Mouse (Mus musculus) forebrain, postnatal 0 days (tissue): Measurements from ENCODE around the gene Pex1. TPM values are rescaled to one million over a fixed set of nuclear protein-coding genes. Genes with fewer than 3 reads are reported as not detected.

Experiments
- ATAC-seq: fragments of 200-750 bp; cut with Nextera tagmentation; 2 replicates; pipeline ENCODE4 v1.8.0; 2017; ENCODE audit warnings: mild to moderate bottlenecking, moderate library complexity
- DNase-seq: peaks from one replicate; pipeline ENCODE4 v3.0.0-alpha.2; 2015
- H3K27ac ChIP-seq: fragments of 300-500 bp; sonication (generic); 2 replicates; pipeline ENCODE4 v1.5.1; 2014; ENCODE audit warnings: low read depth, mild to moderate bottlenecking, antibody characterized with exemption, low read length, moderate library complexity, mixed read lengths
- H3K27me3 ChIP-seq: fragments of 300-500 bp; sonication (generic); 2 replicates; pipeline ENCODE4 v1.6.1; 2014; ENCODE audit warnings: mild to moderate bottlenecking, low read length, mixed read lengths; ENCODE audit not compliant: insufficient read depth
- H3K36me3 ChIP-seq: fragments of 300-500 bp; sonication (generic); 2 replicates; pipeline ENCODE4 v1.6.1; 2014; ENCODE audit warnings: mild to moderate bottlenecking, moderate library complexity; ENCODE audit not compliant: insufficient read depth
- H3K4me1 ChIP-seq: fragments of 300-500 bp; sonication (generic); 2 replicates; pipeline ENCODE4 v1.6.1; 2014; ENCODE audit warnings: antibody characterized with exemption; ENCODE audit not compliant: insufficient read depth
- H3K4me2 ChIP-seq: fragments of 300-500 bp; sonication (generic); 2 replicates; pipeline ENCODE4 v1.6.1; 2014; ENCODE audit warnings: low read depth, mild to moderate bottlenecking, moderate library complexity
- H3K4me3 ChIP-seq: fragments of 300-500 bp; sonication (generic); 2 replicates; pipeline ENCODE4 v1.5.1; 2014; ENCODE audit warnings: low read depth, low read length, mixed read lengths
- H3K9ac ChIP-seq: fragments of 300-500 bp; sonication (generic); 2 replicates; pipeline ENCODE4 v1.6.1; 2014; ENCODE audit warnings: mild to moderate bottlenecking
- H3K9me3 ChIP-seq: fragments of 300-500 bp; sonication (generic); 2 replicates; pipeline ENCODE4 v1.6.1; 2016; ENCODE audit warnings: low read length
- CTCF ChIP-seq: sonication (generic); IDR thresholded peaks from 2 replicates; pipeline ENCODE4 v1.5.1; 2016; ENCODE audit warnings: antibody characterized with exemption, control low read depth, low read depth
- WGBS: fragments of 180-500 bp; shearing (Covaris S2); extraction: QIAGEN DNeasy Blood & Tissue Kit; methylation state at CpG from one replicate; pipeline ENCODE4 v1.1.7; 2014; 5-methylcytosine and 5-hydroxymethylcytosine counted together
- polyA plus RNA-seq: library from polyadenylated mRNA; unstranded; fragments of >200 nt; fragmentation: Nextera tagmentation; extraction: Ambion mirVana; gene quantifications from 2 replicates; pipeline ENCODE4 v1.2.1, GENCODE M21; 2015
- total RNA-seq: library from RNA; depleted of rRNA; stranded (reverse); fragments of >200 nt; gene quantifications from 2 replicates; pipeline ENCODE4 v1.2.3, GENCODE M21; 2014

The Pex1 gene
- total and polyA plus RNA-seq, 2 experiments from 2014 or later = 16.6 to 16.7 TPM

- H3K27me3 ChIP-seq = no peaks in the 10 kb centered on the region
- DNase-seq (peak; percentile 1), ATAC-seq (no peak)
- no peak overlapping the region for H3K4me2 ChIP-seq
- H3K9ac ChIP-seq = no peak overlapping the region
- H3K27ac ChIP-seq = no peak overlapping the region
- no peaks in the 10 kb centered on the region for H3K9me3 ChIP-seq
- no peak overlapping the region for H3K4me3 ChIP-seq
- no peaks in the 10 kb centered on the region for H3K4me1 ChIP-seq
- peaks cover 45% of the 10 kb centered on the region for H3K36me3 ChIP-seq
- 72% methylated on average over 4 of the region's 4 CpGs for WGBS
- TF ChIP-seq CTCF = peak; percentile 47
Observed at GRCm38 (mm10) chr5:3633951-3634350, 38.1 kb downstream of the Pex1 start.

- Histone ChIP-seq H3K4me2 (no peak overlapping the region), H3K4me3 (no peak overlapping the region), H3K27ac (no peak overlapping the region), H3K36me3 (peaks cover 37% of the 10 kb centered on the region), H3K9me3 (no peaks in the 10 kb centered on the region), H3K4me1 (no peaks in the 10 kb centered on the region), H3K27me3 (no peaks in the 10 kb centered on the region), H3K9ac (no peak overlapping the region)
- DNase-seq (no peak), ATAC-seq (no peak)
- 87% methylated on average over 8 of the region's 8 CpGs for WGBS
- TF ChIP-seq CTCF = no peak
Observed at GRCm38 (mm10) chr5:3635286-3635685, 39.4 kb downstream of the Pex1 start.

GRCm38 (mm10) chr5:3644621-3645020 lies 48.8 kb downstream of the Pex1 start:
- H3K9me3 ChIP-seq = no peaks in the 10 kb centered on the region
- no peak overlapping the region for H3K4me3 ChIP-seq
- DNase-seq = no peak
- H3K4me1 ChIP-seq = no peaks in the 10 kb centered on the region
- H3K36me3 ChIP-seq = peaks cover 16% of the 10 kb centered on the region
- no peaks in the 10 kb centered on the region for H3K27me3 ChIP-seq
- no peak for TF ChIP-seq CTCF
- no peak for ATAC-seq
- no peak overlapping the region for H3K4me2 ChIP-seq
- H3K27ac ChIP-seq = no peak overlapping the region
- WGBS = 96% methylated on average over 6 of the region's 6 CpGs
- no peak overlapping the region for H3K9ac ChIP-seq

GRCm38 (mm10) chr5:3645326-3645725 lies 49.5 kb downstream of the Pex1 start:
- Histone ChIP-seq H3K4me1 (no peaks in the 10 kb centered on the region), H3K36me3 (peaks cover 16% of the 10 kb centered on the region), H3K9me3 (no peaks in the 10 kb centered on the region), H3K4me3 (no peak overlapping the region), H3K4me2 (no peak overlapping the region), H3K9ac (no peak overlapping the region), H3K27me3 (no peaks in the 10 kb centered on the region), H3K27ac (no peak overlapping the region)
- TF ChIP-seq CTCF = no peak
- ATAC-seq (no peak), DNase-seq (no peak)
- WGBS = 84% methylated on average over 6 of the region's 6 CpGs

- ATAC-seq (no peak), DNase-seq (no peak)
- H3K27ac ChIP-seq = no peak overlapping the region
- H3K4me2 ChIP-seq = peak overlapping the region; percentile 66
- 0 out of 2 replicates have a peak overlapping the region, but pooled peaks have one; percentile 86 for H3K9ac ChIP-seq
- H3K27me3 ChIP-seq = no peaks in the 10 kb centered on the region
- peak overlapping the region; percentile 82 for H3K4me3 ChIP-seq
- H3K4me1 ChIP-seq = no peaks in the 10 kb centered on the region
- WGBS = 22% methylated on average over 6 of the region's 6 CpGs
- no peaks in the 10 kb centered on the region for H3K9me3 ChIP-seq
- H3K36me3 ChIP-seq = peaks cover 8% of the 10 kb centered on the region
- no peak for TF ChIP-seq CTCF
Observed at GRCm38 (mm10) chr5:3646539-3646938, 50.7 kb downstream of the Pex1 start.

- Histone ChIP-seq H3K27me3 (no peaks in the 10 kb centered on the region), H3K36me3 (peaks cover 5% of the 10 kb centered on the region), H3K27ac (peak overlapping the region; percentile 88), H3K4me3 (peak overlapping the region; percentile 82), H3K9ac (peak overlapping the region; percentile 86), H3K4me1 (no peaks in the 10 kb centered on the region), H3K9me3 (no peaks in the 10 kb centered on the region), H3K4me2 (peak overlapping the region; percentile 66)
- DNase-seq (peak; percentile 76), ATAC-seq (peak; percentile 78)
- peak; percentile 70 for TF ChIP-seq CTCF
- WGBS = 3% methylated on average over 58 of the region's 60 CpGs
Observed at GRCm38 (mm10) chr5:3646991-3647707, 51.3 kb downstream of the Pex1 start.

GRCm38 (mm10) chr5:3647708-3648121 lies 51.8 kb downstream of the Pex1 start:
- Histone ChIP-seq H3K36me3 (peaks cover 5% of the 10 kb centered on the region), H3K4me2 (peak overlapping the region; percentile 66), H3K9ac (peak overlapping the region; percentile 86), H3K27me3 (no peaks in the 10 kb centered on the region), H3K4me3 (peak overlapping the region; percentile 82), H3K9me3 (no peaks in the 10 kb centered on the region), H3K4me1 (no peaks in the 10 kb centered on the region), H3K27ac (peak overlapping the region; percentile 88)
- peak; percentile 94 for ATAC-seq
- peak; percentile 35 for TF ChIP-seq CTCF
- 2% methylated on average over 38 of the region's 46 CpGs for WGBS
- peak; percentile 80 for DNase-seq
